Mouse (Mus musculus) lung, embryonic 14.5 days (tissue): Measurements from ENCODE around the gene Smyd3. TPM values are rescaled to one million over a fixed set of nuclear protein-coding genes. Genes with fewer than 3 reads are reported as not detected.

ENCODE experiments used
- ATAC-seq: fragments of 200-750 bp; cut with Nextera tagmentation; 2 replicates; pipeline ENCODE4 v1.8.0; 2017; ENCODE audit warnings: mild to moderate bottlenecking, moderate TSS enrichment, moderate library complexity; ENCODE audit not compliant: insufficient read depth
- DNase-seq: peaks from one replicate; pipeline ENCODE4 v3.0.0-alpha.2; 2015
- H3K27ac ChIP-seq: fragments of 300-500 bp; sonication (generic); 2 replicates; pipeline ENCODE4 v1.5.1; 2014; ENCODE audit warnings: low read depth, mild to moderate bottlenecking, moderate library complexity
- H3K27me3 ChIP-seq: fragments of 300-500 bp; sonication (generic); 2 replicates; pipeline ENCODE4 v1.6.1; 2014; ENCODE audit warnings: low read length, control low read depth; ENCODE audit not compliant: insufficient read depth
- H3K36me3 ChIP-seq: fragments of 300-500 bp; sonication (generic); 2 replicates; pipeline ENCODE4 v1.6.1; 2014; ENCODE audit warnings: control low read depth; ENCODE audit not compliant: insufficient read depth
- H3K4me1 ChIP-seq: fragments of 300-500 bp; sonication (generic); 2 replicates; pipeline ENCODE4 v1.6.1; 2014; ENCODE audit warnings: antibody characterized with exemption, control low read depth; ENCODE audit not compliant: insufficient read depth
- H3K4me2 ChIP-seq: fragments of 300-500 bp; sonication (generic); 2 replicates; pipeline ENCODE4 v1.6.1; 2014; ENCODE audit warnings: mild to moderate bottlenecking
- H3K4me3 ChIP-seq: fragments of 300-500 bp; sonication (generic); 2 replicates; pipeline ENCODE4 v1.5.1; 2014; ENCODE audit warnings: low read depth, low read length
- H3K9ac ChIP-seq: fragments of 300-500 bp; sonication (generic); 2 replicates; pipeline ENCODE4 v1.6.1; 2014
- H3K9me3 ChIP-seq: fragments of 300-500 bp; sonication (generic); 2 replicates; pipeline ENCODE4 v1.6.1; 2016; ENCODE audit warnings: low read depth, low read length, control low read depth
- CTCF ChIP-seq: IDR thresholded peaks from 2 replicates; pipeline ENCODE4 v1.5.1; 2016; ENCODE audit warnings: antibody characterized with exemption, low read depth
- WGBS: fragments of 180-500 bp; shearing (Covaris S2); extraction: QIAGEN DNeasy Blood & Tissue Kit; methylation state at CpG from one replicate; pipeline ENCODE4 v1.1.7; 2014; 5-methylcytosine and 5-hydroxymethylcytosine counted together
- polyA plus RNA-seq: library from polyadenylated mRNA; unstranded; fragments of >200 nt; fragmentation: Nextera tagmentation; extraction: Ambion mirVana; gene quantifications from 2 replicates; pipeline ENCODE4 v1.2.1, GENCODE M21; 2014

Gene Smyd3
- polyA plus RNA-seq, 1 experiment from 2014 or later, result 20.6 TPM

- DNase-seq (no peak), ATAC-seq (no peak)
- Histone ChIP-seq H3K27me3 (no peaks in the 10 kb centered on the region), H3K36me3 (no peaks in the 10 kb centered on the region), H3K9ac (no peak overlapping the region), H3K27ac (no peak overlapping the region), H3K4me3 (no peak overlapping the region), H3K9me3 (no peaks in the 10 kb centered on the region), H3K4me2 (no peak overlapping the region), H3K4me1 (no peaks in the 10 kb centered on the region)
- 77% methylated on average over 6 of the region's 6 CpGs for WGBS
- no peak for TF ChIP-seq CTCF
Observed at GRCm38 (mm10) chr1:178933953-178934637, 583.7 kb downstream of the Smyd3 start.

- ATAC-seq (no peak), DNase-seq (no peak)
- Histone ChIP-seq H3K9me3 (no peaks in the 10 kb centered on the region), H3K4me3 (no peak overlapping the region), H3K4me1 (no peaks in the 10 kb centered on the region), H3K36me3 (no peaks in the 10 kb centered on the region), H3K27ac (no peak overlapping the region), H3K27me3 (no peaks in the 10 kb centered on the region), H3K4me2 (no peak overlapping the region), H3K9ac (no peak overlapping the region)
- 48% methylated on average over 4 of the region's 4 CpGs for WGBS
- TF ChIP-seq CTCF, result no peak
Observed at GRCm38 (mm10) chr1:178929531-178929930, 588.3 kb downstream of the Smyd3 start.

- ATAC-seq, result no peak
- no peaks in the 10 kb centered on the region for H3K27me3 ChIP-seq
- H3K4me1 ChIP-seq, result no peaks in the 10 kb centered on the region
- H3K4me3 ChIP-seq, result no peak overlapping the region
- no peaks in the 10 kb centered on the region for H3K9me3 ChIP-seq
- H3K9ac ChIP-seq, result no peak overlapping the region
- no peaks in the 10 kb centered on the region for H3K36me3 ChIP-seq
- WGBS, result 80% methylated on average over 8 of the region's 8 CpGs
- no peak for DNase-seq
- no peak for TF ChIP-seq CTCF
- no peak overlapping the region for H3K27ac ChIP-seq
- no peak overlapping the region for H3K4me2 ChIP-seq
Observed at GRCm38 (mm10) chr1:178924492-178925183, 593.2 kb downstream of the Smyd3 start.

- Histone ChIP-seq H3K4me2 (peak overlapping the region; percentile 38), H3K36me3 (no peaks in the 10 kb centered on the region), H3K4me1 (no peaks in the 10 kb centered on the region), H3K27ac (peak overlapping the region; percentile 12; the same call in 1 of the 2 replicates), H3K9me3 (no peaks in the 10 kb centered on the region), H3K9ac (no peak overlapping the region), H3K4me3 (no peak overlapping the region), H3K27me3 (no peaks in the 10 kb centered on the region)
- peak; percentile 83 for DNase-seq
- ATAC-seq, result peak; percentile 82
- 49% methylated on average over 31 of the region's 31 CpGs for WGBS
- peak; percentile 26 for TF ChIP-seq CTCF
Observed at GRCm38 (mm10) chr1:178917194-178917902, 600.5 kb downstream of the Smyd3 start.

- Histone ChIP-seq H3K4me1 (no peaks in the 10 kb centered on the region), H3K36me3 (no peaks in the 10 kb centered on the region), H3K4me2 (no peak overlapping the region), H3K27ac (no peak overlapping the region), H3K9ac (no peak overlapping the region), H3K27me3 (no peaks in the 10 kb centered on the region), H3K4me3 (no peak overlapping the region), H3K9me3 (no peaks in the 10 kb centered on the region)
- ATAC-seq, result no peak
- no peak for TF ChIP-seq CTCF
- WGBS, result 74% methylated on average over 12 of the region's 12 CpGs
- no peak for DNase-seq
Observed at GRCm38 (mm10) chr1:178915056-178915455, 602.8 kb downstream of the Smyd3 start.

GRCm38 (mm10) chr1:178912936-178913716 is 604.7 kb downstream of the Smyd3 start:
- 59% methylated on average over 6 of the region's 6 CpGs for WGBS

More at GRCm38 (mm10) chr1:178912936-178913716, 604.7 kb downstream of the Smyd3 start:
- Histone ChIP-seq H3K27me3 (no peaks in the 10 kb centered on the region), H3K9ac (no peak overlapping the region), H3K36me3 (no peaks in the 10 kb centered on the region), H3K4me1 (no peaks in the 10 kb centered on the region), H3K27ac (no peak overlapping the region), H3K9me3 (no peaks in the 10 kb centered on the region), H3K4me3 (no peak overlapping the region), H3K4me2 (no peak overlapping the region)
- no peak for TF ChIP-seq CTCF
- DNase-seq (no peak), ATAC-seq (no peak)
